Mouse (Mus musculus): Measurements from ENCODE around the gene Tmem47. TPM values are rescaled to one million over a fixed set of nuclear protein-coding genes. Genes with fewer than 3 reads are reported as not detected.

The Tmem47 gene
- polyA plus RNA-seq (2012; rRNA removed): 1.7 and 3.4 TPM in 2 replicates

DNA sequence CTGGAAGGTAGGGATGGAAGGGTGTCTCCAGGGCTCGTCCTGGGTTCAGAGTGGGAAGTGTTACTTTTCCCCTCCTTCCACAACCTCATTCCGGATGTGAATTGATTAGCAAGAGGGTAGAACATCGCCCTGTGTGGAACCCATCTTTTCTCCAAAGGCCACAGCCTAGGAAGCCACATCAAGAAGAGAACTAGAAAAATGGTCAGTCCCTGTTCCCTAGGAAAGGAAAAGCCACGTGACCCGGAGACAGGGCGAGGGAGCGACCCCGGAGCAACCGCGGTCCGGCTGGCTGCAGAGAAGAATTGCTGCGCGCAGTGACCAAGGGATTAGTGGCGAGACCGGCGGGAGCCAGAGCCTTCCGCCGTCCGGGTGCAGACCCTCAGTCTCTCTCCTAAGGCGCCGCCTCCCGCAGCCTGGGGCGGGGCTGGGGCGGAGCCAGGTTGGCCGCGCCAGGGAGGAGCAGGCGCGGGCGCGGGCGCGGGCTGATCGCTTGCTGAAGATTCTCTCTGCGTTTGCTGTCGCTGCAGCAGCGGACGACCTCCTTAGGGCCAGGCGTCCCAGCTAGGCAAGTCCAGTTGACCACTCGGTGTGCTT, at the start of gene Tmem47:
Gene Tmem47 (plus strand): TSS at position 489 of the 594 bp plus-strand sequence.
- 12% methylated on average over 36 of the region's 39 CpGs for WGBS
- no peak for DNase-seq (ENCODE audit: low read depth, low spot score)

DNA sequence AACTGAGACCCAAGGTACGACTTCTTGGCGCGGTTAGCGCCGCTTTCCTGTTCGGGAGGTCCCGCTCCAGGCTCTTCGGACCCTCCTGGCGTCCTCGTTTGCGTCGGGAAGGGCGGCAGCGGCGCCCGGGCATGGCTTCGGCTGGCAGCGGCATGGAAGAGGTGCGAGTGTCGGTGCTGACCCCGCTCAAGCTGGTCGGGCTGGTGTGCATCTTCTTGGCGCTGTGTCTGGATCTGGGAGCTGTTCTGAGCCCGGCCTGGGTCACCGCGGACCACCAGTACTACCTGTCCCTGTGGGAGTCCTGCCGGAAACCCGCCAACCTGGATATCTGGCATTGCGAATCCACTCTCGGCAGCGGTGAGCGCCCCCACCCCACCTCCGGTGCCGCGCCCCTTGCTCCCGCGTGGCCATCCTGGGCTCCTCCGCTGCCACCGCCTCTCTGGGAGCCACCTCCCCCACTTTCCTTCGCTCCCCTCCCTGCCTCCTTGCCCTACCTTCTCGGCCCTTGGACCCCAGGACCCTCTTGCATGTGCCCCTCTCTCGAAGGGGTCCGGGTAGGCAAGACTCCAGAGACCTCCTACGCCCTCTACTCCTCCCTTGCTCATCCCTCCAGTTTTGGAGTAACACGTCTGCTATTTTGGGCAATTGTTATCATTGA, 435 bp downstream of the Tmem47 start:
- no peak for DNase-seq (ENCODE audit: low read depth, low spot score)
- WGBS: 14% methylated on average over 45 of the region's 45 CpGs

DNA sequence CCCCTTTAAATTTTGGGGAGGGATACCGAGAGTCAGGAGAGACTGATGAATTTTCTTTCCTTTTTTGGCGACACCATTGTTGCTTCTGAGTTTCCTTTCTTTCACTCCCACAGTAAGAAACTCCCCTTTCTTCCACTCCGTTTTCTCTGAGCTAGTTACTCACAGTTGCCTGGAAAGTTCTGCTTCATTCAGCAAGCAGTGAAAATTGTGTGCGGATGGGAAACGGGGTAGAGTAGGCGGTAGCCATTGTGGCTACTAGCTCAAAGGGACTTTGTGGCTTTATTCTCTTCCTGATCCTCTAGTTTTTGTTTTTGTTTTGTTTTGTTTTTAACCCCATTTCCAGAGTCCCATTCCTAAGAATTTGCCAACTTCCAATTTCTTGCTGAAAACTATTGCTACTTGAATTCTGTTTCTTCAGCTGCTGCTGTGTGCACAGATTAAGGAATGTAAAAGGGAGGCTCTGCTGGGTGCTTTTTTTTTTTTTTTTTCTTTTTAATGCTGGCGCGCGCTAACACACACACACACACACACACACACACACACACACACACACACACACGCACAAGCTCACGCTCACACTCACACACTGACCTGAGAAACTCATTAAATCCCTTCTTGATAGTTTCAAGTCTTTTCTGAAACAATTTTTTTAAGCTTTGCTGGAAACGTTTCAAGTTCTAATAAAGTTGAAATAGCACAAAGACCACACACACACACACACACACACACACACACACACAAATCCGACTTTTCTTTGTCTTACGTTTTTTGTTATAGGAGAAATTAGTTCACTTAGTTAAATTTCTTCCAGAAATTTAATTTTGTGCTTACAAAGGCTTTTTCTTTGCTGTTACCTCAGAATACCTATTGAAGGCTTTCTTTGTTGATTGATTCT, 1.5 kb downstream of the Tmem47 start:
- WGBS: 20% methylated on average over 11 of the region's 14 CpGs
- DNase-seq (ENCODE audit: low read depth, low spot score): no peak

DNA sequence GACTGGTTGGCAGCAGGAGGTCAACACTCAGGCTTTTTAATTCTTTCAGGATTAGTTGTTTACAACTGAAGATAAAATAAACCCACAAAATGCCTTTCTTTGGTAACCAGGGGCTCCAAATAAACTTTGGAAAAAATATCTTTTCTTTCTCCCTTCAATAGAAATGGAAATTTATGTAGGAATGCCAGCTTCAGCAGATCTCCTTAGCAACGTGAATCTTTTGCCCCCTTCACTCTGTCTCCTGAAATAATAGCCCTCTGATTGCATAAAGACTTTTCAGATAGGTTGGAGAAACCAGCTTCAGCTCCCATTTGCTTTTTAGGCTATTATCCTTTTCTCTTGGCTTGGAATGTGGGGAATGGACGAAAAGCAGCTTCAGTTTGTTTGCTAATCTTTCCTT, 2.2 kb downstream of the Tmem47 start:
- 26% methylated on average over 2 of the region's 2 CpGs for WGBS
- no peak for DNase-seq (ENCODE audit: low read depth, low spot score)

DNA sequence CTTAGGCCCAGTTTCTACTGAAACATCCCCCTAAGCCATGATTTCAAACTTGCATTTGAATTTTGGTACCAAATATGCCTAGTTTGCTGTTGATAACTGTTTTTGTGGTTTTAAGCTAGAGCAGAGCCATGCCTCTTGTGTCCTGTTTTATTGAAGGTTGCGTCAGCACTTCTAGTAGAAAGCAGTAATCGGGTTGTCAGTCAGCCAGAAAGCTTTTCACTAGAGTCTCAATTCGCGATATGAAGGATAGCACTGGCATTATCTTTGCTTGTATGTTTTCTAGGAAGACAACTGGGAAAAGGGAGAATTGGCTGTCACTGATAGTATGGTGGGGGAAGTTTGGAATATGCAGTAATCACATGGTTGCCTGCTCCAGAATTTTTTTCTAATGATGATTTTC, 3.3 kb downstream of the Tmem47 start:
- no peak for DNase-seq (ENCODE audit: low read depth, low spot score)
- WGBS: 44% methylated on average over 4 of the region's 4 CpGs

DNA sequence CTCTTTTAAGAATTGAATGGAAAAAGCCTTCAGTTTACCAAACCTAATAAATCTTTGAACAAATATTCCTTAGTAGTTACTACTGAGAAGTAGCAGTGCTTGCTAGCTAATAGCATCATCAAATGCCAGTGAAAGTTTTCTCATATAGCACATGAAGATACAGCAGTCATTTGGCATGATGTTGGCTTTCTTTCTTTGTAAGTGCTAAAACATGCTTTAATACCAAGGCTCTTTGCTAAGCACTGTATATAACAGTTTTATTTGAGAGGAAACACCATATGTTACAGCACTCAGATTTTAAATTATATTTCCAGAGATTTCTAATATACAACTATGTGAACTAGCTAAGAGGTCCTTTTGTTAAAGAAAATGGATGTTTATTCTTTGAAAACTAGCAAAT, 8.0 kb downstream of the Tmem47 start:
- DNase-seq (ENCODE audit: low read depth, low spot score): no peak

DNA sequence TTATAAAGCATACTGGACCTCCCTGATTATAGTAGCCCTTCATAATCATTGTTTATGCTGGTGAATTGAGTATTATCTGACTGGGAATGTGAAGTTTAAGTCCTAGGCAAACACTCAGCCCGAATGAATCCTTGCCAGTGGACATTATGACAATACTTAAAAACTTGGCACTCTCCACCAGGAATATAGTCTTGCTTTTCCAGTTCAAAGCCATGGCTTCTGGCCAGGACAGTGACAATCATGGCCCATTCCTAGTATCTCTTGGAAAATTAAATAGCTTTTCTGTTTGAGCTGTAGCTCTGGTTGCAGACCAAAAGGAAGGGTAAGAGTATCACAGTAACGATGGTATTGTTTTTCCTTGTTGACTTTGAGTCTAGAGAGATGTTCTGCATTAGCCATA, 10.5 kb downstream of the Tmem47 start:
- WGBS: 27% methylated on average over 2 of the region's 2 CpGs
- no peak for DNase-seq (ENCODE audit: low read depth, low spot score)

DNA sequence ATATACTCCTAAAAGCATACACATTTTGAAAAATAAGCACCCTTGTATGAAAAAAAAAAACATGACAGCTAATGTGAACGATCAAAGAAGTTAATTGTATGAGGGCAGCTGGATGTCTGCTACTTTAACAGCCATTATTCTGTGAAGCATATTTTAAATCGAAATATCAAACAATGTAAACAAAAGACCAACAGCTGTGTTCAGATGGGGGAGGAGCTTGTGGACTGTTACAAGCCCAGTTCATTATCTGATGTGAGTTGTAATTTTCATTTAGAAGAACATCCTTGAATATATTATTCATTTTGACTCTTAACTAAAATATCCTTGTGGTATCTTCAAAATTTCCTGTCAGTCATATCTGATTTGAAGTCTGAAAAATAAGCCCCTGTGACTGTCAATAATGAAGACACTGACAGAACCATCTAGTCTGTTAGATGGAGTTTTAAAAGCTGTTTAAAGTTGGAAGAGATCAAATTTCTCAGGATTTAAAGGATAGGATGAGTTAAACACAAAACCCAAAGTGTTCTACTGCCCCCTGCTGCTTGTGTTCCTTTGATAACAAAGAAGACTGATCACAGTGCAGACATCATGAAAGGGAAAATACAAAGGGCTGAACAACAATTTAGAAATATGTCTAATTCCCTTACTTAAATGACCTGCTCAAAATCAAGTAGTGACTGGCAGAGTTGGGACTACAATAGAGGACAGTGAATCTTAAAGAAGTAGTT, 14.7 kb downstream of the Tmem47 start:
- no peak for DNase-seq (ENCODE audit: low read depth, low spot score)
- 49% methylated on average over 2 of the region's 2 CpGs for WGBS

DNA sequence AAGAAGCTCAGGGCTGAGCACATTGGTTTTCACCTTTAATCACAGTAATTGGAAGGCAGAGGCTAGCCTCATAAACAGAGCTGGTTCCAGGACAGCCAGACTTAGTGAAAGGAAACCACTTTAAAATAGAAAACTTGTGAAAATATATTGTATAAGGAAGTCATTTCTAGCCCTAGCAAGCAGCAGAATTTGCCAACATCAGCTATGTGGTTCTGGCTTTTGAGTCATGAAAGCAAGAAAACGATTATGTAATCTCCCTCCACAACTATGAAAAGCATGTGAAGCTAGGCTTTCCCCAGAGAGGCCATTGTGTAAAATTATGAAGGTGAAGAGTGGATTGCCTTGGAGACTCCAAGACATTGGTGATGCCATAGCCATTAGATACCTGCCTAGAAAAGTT, 76.9 kb downstream of the Tmem47 start:
- WGBS: 39% methylated on average over 1 of the region's 1 CpGs
- DNase-seq (ENCODE audit: low read depth, low spot score): no peak

Data from large intestine, adult 2 months (tissue).